Mouse (Mus musculus) heart, postnatal 0 days (tissue): ENCODE results near the gene Klf3.

Source experiments
- CTCF ChIP-seq: IDR thresholded peaks from 2 replicates; pipeline ENCODE4 v1.5.1; 2016; ENCODE audit warnings: antibody characterized with exemption, control low read depth, low read depth
- EP300 ChIP-seq: IDR thresholded peaks from 2 replicates; pipeline ENCODE4 v1.6.1; 2016; ENCODE audit warnings: antibody characterized with exemption, low read depth

DNA sequence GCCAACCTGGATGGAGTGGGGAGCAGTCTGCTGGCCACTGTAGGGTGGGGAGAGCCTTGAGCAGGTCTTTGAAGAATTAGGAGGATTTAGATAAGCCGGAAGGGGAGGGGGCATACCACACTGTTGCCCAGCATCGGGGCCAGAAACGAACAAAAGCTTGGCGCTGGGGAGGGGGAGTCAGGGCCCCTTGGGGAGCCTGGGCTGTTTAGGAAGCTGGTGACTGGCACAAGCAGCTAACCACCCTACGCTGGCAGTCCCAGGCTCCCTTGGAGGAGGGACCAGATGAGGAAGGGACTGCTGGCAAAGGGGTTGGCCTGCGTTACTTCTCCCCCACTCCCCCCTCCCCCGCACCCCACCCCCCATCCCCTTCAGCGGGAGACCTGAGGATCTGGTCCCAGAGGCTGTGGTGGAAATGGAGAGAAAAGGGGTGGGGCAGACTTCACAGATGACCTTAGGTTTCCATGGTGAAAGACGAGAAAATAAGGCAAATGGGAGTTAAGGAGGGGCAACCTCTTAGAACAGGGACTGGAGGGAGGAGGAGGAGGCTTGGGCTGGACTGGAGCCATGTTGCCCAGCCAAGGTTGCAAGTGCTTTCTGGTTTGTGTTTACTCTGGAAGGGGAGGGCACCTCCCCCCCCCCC is 7.8 kb downstream of the Klf3 start:
- no peak for TF ChIP-seq CTCF
- TF ChIP-seq EP300, result no peak
